Mouse (Mus musculus): ENCODE measurements around the gene Ccdc61. TPM values are rescaled to one million over a fixed set of nuclear protein-coding genes. Genes with fewer than 3 reads are reported as not detected.
"Not testable (repeated sequence)": the region's sequence is repeated elsewhere in the genome, so short reads cannot be mapped to it uniquely, and the experiment has no call there.

The Ccdc61 gene
- polyA plus RNA-seq, 1 experiment, result 19.2 TPM

GRCm38 (mm10) chr7:18872014-18872802, 38.0 kb downstream of the Ccdc61 start:
- WGBS, result 17% methylated on average over 14 of the region's 14 CpGs
- no peak for DNase-seq (ENCODE audit: low read depth, low spot score)

GRCm38 (mm10) chr7:18871031-18871430, 39.2 kb downstream of the Ccdc61 start, which contains the start of gene Pglyrp1:
TSS of gene Pglyrp1 (plus strand) at chr7:18871331.
- 80% methylated on average over 1 of the region's 8 CpGs for WGBS
- DNase-seq (ENCODE audit: low read depth, low spot score), result not testable (repeated sequence)

- no peak for DNase-seq (ENCODE audit: low read depth, low spot score)
- WGBS, result 85% methylated on average over 2 of the region's 2 CpGs
Observed at GRCm38 (mm10) chr7:18868491-18868890, 41.7 kb downstream of the Ccdc61 start.

- no peak for DNase-seq (ENCODE audit: low read depth, low spot score)
- WGBS, result 71% methylated on average over 6 of the region's 6 CpGs
Observed at GRCm38 (mm10) chr7:18862801-18863200, 47.4 kb downstream of the Ccdc61 start.

GRCm38 (mm10) chr7:18858310-18858916, 51.8 kb downstream of the Ccdc61 start:
- DNase-seq (ENCODE audit: low read depth, low spot score), result no peak
- WGBS, result 65% methylated on average over 5 of the region's 5 CpGs

GRCm38 (mm10) chr7:18848395-18848794, 61.8 kb downstream of the Ccdc61 start:
- 38% methylated on average over 1 of the region's 1 CpGs for WGBS
- DNase-seq (ENCODE audit: low read depth, low spot score), result no peak

GRCm38 (mm10) chr7:18844811-18845210, 65.4 kb downstream of the Ccdc61 start:
- WGBS, result 11% methylated on average over 5 of the region's 5 CpGs
- no peak for DNase-seq (ENCODE audit: low read depth, low spot score)

- WGBS, result 60% methylated on average over 1 of the region's 1 CpGs
Observed at GRCm38 (mm10) chr7:18841174-18841567, 69.0 kb downstream of the Ccdc61 start.

More at GRCm38 (mm10) chr7:18841174-18841567, 69.0 kb downstream of the Ccdc61 start:
- DNase-seq (ENCODE audit: low read depth, low spot score), result no peak

Other genes with a start within 250 kb of the Ccdc61 start
- not detected in 2 replicates for gene Psg20, start 224.2 kb downstream of the Ccdc61 start, polyA plus RNA-seq (2012; rRNA removed)
- gene Psg22, start 192.3 kb downstream of the Ccdc61 start, polyA plus RNA-seq (2012; rRNA removed), result not detected in 2 replicates
- not detected in 2 replicates for gene Psg19, start 111.9 kb downstream of the Ccdc61 start, polyA plus RNA-seq (2012; rRNA removed)
- 0.04 and 0.05 TPM in 2 replicates for gene Psg17, start 88.8 kb downstream of the Ccdc61 start, polyA plus RNA-seq (2012; rRNA removed)
- gene Mill2, start 70.4 kb downstream of the Ccdc61 start, polyA plus RNA-seq (2012; rRNA removed), result 3.2 and 3.3 TPM in 2 replicates
- 539 and 693 TPM in 2 replicates for gene Pglyrp1, start 39.1 kb downstream of the Ccdc61 start, polyA plus RNA-seq (2012; rRNA removed)
- gene Nova2, start 15.5 kb upstream of the Ccdc61 start, polyA plus RNA-seq (2012; rRNA removed), result 0.17 and 0.21 TPM in 2 replicates
- gene Nanos2, start 77.0 kb upstream of the Ccdc61 start, polyA plus RNA-seq (2012; rRNA removed), result not detected in 2 replicates
- gene Mypop, start 80.8 kb upstream of the Ccdc61 start, polyA plus RNA-seq (2012; rRNA removed), result 1.9 and 2.0 TPM in 2 replicates
- gene Irf2bp1, start 93.6 kb upstream of the Ccdc61 start, polyA plus RNA-seq (2012; rRNA removed), result 18.7 and 19.4 TPM in 2 replicates
- 24.9 and 28.3 TPM in 2 replicates for gene Foxa3, start 113.1 kb upstream of the Ccdc61 start, polyA plus RNA-seq (2012; rRNA removed)
- 54.8 and 68.3 TPM in 2 replicates for gene Sympk, start 114.0 kb upstream of the Ccdc61 start, polyA plus RNA-seq (2012; rRNA removed)
- 0.11 TPM in 1 of 2 replicates, not detected in the other for gene Rsph6a, start 144.3 kb upstream of the Ccdc61 start, polyA plus RNA-seq (2012; rRNA removed)
- gene Dmwd, start 165.8 kb upstream of the Ccdc61 start, polyA plus RNA-seq (2012; rRNA removed), result 15.3 and 15.6 TPM in 2 replicates
- gene Dmpk, start 173.4 kb upstream of the Ccdc61 start, polyA plus RNA-seq (2012; rRNA removed), result 308 and 400 TPM in 2 replicates
- gene Six5, start 184.2 kb upstream of the Ccdc61 start, polyA plus RNA-seq (2012; rRNA removed), result 14.5 and 17.2 TPM in 2 replicates
- gene Gm4969, start 208.0 kb upstream of the Ccdc61 start, polyA plus RNA-seq (2012; rRNA removed), result 0.03 TPM in 1 of 2 replicates, not detected in the other
- gene Fbxo46, start 209.4 kb upstream of the Ccdc61 start, polyA plus RNA-seq (2012; rRNA removed), result 9.8 and 10.1 TPM in 2 replicates
- 7.7 and 9.8 TPM in 2 replicates for gene Qpctl, start 238.9 kb upstream of the Ccdc61 start, polyA plus RNA-seq (2012; rRNA removed)
- 47.1 and 49.1 TPM in 2 replicates for gene Snrpd2, start 239.3 kb upstream of the Ccdc61 start, polyA plus RNA-seq (2012; rRNA removed)

All from large intestine, adult 2 months (tissue).